Mouse (Mus musculus) left cerebral cortex, adult 8-10 months (tissue): Measurements from ENCODE around the gene Bcl2l14. TPM values are rescaled to one million over a fixed set of nuclear protein-coding genes. Genes with fewer than 3 reads are reported as not detected.
A peak's percentile ranks its signal among the peaks of the same experiment; 100 is the strongest.

Source experiments
- DNase-seq, 2 experiments: peaks; one replicate each; pipeline ENCODE4 v3.0.0; 2022; ENCODE audit warnings: low spot score in 2 of 2
- total RNA-seq, 4 experiments: library from RNA; stranded (reverse); gene quantifications; 2 replicates each; pipeline ENCODE4 v1.2.4; 2022

Gene Bcl2l14
- total RNA-seq, 4 experiments from 2014 or later = not detected

DNA sequence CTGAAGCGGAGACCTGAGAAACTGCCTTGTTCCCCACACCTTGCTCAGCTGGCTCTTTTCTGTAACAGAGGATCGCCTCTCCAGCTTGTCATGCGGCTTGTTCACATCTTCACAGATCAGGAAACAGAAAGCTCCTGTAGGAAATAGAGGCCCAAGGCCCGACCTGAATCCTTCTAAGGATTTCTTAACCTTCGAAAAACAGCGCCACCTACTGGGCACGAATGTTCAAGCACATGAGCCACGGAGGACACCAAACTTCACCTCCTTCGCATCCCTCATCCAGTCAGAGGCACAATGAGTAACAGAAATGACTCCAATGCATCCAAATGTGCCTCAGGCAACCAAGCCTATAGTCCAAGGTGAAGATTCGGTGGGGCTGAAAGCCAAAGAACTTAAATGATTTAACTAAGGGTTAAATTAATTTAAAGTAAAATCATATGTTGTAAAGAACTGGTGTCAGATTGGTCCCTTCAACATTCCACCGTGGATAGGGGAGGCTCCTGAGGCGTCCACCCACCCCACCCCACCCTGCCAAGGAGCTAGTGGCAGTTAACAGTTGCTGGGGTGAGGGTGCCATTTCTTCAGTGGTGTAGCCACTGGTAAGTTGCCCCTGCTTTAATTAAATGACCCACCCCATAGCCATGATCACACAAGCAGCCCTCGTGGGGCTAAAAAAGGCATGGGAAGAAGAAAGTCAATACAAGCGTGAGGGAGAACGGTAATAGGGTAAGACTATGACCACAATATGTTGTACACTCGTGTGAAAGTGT, 7.0 kb downstream of the Bcl2l14 start:
- DNase-seq = peak; percentile 27 to 39

DNA sequence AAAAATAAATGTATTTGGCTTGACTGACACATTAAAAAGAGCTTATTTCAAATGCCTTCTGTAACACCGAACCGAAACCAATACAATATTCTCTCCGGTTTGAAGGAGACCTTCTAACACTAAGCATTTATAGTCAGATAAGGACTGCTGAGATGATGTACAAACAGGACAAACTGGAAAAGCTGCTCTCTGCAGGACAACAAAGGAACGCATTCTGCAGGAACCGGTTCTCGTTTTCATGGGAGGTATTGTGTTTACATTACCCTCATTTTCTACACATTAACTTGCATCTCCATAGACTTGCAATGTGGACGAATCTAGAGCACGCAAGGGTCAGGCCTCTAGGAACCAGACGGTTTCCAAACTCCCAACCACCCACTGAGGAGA, 7.6 kb downstream of the Bcl2l14 start:
- DNase-seq = no peak

DNA sequence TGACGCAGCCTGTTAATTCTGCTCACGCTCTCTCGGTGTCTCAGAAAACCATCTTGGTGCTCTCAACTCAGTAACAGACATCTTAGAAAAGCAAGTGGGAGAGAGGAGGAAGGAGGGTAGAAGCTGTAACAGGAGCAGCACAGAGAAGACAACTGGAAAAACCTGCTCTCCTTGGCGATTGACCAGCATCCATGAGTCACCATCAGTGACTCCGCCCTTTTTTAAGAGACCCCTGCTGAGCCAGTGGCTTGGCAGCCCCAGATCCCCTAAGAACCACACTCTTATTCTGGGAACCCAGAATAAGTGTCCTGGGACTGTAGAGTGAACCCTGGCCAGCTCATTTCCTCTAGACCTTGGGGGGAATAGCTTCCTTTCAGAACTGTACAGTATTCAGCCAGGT, 11.1 kb downstream of the Bcl2l14 start:
- no peak for DNase-seq

DNA sequence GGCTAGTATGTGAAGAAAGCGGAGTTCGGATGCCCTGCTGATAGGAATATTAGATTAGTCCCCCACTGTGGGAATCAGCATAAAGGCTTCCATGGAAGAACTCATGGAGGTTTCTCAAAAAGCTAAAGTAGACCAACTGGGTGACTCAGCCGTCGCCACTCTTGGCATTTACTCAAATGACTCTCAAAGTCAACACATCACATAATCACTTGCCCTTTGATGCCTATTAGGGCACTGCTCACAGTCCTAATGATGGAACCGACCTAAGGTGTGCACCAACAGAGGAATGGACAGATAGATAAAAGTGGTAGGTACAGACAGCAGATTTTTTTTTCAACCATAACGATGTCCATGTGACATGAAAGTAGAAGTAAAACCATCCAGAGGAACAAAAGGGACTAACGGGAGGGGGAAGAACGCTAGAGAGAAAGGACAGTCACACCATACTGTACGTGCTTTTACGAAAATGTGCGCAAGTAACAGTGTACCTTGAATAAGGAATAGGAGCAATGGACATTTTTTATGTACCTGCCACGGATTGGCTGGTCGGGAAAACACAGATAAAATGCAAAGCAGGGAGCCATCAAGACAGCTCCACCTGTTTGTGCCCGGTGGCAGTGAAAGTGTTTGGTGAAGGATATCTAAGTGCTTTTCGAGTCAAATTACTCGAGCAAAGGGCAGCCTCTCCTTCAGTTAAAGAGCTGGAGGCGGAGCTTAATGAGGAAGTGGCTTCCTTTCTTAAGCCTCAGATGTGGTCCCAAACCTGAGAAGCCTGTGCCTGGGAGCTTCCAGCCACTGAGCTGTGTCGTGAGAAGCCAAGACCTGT, 17.8 kb downstream of the Bcl2l14 start:
- no peak for DNase-seq

DNA sequence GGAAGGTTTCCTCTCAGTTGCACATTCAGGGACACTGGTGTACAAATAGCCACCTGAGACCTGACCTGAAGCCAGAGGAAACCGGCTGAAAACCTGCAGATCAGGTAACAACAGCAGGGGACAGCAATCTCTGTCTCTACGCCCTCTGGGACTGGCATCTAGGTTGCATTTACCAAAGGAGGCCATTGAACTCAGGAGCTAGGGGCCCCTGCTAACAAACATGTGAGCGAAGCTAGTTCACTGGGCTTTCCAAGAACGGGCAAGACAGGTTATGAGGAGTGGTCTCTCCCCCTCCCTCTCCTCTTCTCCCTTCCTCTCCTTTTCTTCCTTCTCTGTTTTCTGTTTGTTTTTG, 18.4 kb downstream of the Bcl2l14 start:
- no peak for DNase-seq

DNA sequence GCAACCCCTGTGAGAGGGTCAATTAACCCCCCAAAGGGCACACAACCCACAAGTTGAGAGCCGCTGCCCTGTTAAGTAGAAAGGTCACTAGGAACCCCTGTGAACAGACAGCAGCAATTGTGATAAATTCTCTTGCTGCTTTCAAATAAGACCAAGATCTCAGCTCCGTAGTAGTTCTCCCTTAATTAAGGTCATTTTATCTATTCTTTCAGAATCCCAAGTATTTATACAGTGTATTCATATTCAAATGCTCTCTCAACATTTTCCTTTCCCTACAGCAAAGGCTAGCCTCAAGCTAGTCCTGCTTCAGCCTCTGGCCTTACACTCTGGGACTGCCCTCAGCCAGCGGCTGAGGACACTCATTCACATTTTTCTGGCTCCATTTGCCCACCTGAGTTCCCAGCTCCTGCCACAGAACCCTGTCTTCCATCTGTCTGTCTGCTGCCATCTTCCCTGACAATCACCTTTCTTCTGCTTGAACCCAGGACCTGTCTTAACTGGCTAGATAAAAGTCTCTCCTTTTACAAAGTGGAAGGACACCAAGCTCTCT, 20.5 kb downstream of the Bcl2l14 start:
- no peak for DNase-seq

DNA sequence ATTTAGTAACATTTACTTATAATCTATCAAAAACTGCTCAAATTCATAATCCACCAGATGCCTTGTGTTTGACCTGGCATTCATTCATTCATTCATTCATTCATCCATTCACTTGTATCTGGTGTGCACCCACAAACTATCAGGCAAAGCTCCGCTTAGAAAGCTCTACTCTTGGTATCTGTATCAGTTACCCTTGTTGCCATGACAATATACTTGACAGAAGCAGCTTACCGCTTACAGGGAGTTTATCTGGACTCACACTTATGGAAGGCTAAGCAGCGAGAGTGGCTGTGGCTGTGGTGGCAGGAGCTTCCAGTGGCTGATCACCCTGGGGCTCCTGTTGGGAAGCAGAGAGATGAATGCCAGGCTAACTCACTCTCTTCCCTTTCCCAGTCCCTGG, 21.8 kb downstream of the Bcl2l14 start:
- DNase-seq = no peak

DNA sequence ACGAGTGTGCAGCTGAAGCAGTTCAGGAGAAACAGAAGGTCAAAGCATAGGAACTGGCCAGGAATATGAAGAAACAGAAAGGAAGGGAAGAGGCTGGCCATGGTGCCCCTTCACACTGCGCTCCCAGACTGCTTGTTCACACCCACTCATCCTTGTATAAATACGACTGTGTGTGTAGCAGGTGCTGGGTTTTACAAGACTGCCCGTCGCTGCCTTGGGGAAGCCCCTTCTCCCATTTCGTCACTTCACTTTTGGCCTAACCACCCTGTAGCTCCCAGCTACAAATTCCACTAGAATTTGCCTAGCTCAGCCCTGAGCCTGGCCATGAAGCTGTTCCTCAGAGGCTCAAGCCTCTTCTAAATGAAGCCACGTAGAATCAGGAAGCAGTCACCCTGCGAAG, 24.3 kb downstream of the Bcl2l14 start:
- no peak for DNase-seq

DNA sequence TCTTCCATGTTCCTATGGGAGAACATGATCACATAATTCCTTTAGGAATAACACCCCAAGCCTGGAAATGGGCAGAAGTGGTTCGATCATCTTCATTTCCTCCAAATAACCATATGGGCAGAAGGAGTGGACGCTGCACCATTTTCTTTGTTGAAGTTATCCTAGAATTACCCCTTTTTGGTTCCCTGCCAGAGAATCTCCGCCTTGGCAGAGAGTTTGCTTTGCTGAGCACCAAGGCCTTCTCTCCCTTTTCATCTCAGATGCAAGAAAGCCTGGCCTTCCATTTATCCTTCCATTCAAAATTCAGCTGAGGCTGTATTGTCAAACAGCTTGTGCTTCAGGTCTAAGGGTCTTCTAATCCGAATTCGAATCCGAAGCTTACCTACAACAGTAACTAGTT, 25.8 kb downstream of the Bcl2l14 start:
- DNase-seq = no peak

DNA sequence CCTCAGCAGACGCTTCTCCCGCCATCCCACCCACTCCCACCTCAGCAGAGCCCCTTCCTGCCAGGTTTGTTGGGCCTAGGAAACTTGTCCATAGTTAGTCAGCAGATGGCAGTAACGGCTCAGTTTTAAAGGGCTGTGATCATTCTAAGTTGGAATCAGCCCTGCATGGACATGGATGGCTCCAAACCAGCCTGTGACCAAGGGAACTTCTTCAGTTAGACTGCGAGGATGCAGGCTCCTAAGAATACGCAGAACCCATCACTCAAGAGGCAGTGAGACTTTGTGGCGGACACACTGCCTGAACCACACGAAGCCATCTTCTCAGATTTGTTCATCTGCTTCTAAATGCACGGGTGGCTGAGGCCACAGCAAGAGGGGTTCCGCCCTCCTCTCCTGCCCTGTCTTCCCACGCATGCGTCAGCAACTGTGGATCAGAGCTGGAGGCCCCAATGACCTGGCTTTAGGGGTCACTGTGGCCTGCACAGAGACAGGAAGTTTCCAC, 29.1 kb downstream of the Bcl2l14 start:
- peak; percentile 30 to 48 for DNase-seq

DNA sequence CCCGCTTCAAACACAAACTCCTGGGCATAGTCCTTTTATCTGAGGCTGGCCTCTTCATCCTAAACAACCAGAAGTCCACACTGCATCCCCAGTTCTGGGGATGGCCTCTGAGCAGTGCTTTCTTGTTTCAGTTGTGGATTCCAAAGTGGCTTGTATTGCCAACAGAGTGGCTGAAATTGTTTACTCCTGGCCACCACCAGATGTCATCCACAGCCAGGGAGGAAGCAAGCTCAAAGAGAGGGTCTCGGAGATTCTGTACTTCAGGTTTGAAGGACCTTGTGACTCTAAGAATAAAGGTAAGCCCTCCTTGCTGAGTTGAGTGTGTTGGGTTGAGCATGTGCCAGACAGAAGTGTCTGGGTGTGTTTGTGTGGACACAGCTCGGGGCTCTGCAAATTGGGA, 31.0 kb downstream of the Bcl2l14 start:
- DNase-seq = no peak

DNA sequence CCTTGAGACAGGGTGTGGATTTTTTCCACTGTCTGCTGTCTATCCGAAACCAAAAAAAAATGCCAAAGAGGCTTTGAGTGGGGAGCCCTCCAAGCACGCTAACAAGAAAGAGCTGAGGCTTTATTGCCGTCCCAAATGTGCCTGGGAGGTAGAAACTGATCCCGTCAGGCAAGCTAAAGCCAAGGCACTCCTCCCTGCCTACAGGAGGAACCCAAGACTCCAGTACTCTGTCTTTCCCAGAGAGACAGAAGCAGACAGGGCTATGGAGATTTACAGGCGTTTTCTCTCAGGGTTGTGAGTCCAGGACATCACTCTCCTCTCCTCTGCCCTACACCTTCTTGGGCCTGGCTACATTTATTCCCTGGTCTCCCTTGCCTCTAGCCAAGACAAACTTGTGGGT, 32.3 kb downstream of the Bcl2l14 start:
- DNase-seq = no peak

DNA sequence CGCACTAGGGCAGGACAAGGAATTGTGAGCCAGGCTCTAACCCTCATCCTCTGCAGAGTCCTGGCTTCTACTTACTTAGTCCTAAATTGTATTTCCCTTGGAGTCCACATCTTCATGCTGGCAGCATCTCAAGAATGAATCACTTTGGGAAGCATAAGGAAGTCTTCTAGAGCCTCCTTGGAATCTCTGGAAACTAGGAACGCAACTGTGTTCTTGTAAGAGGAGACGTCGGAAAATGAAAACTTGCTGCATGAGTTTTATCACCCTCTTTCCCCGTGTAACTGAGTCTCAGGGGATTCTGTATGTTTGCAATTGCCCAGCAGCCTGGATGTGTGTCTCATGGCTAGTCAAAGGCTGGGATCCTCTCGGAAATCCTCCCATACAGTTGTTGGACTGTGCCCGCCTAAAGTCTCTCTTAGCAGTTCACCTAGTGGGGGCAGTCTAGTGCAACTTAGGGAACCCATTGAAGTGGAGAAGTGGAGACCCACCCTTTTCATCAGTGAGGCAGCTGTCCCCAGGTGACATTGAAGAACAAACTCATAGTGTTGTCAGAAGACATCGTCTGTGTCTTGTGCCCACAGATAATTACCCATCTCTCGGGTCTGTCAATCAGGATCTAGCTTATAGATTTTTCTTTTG, 34.2 kb downstream of the Bcl2l14 start:
- DNase-seq = no peak

DNA sequence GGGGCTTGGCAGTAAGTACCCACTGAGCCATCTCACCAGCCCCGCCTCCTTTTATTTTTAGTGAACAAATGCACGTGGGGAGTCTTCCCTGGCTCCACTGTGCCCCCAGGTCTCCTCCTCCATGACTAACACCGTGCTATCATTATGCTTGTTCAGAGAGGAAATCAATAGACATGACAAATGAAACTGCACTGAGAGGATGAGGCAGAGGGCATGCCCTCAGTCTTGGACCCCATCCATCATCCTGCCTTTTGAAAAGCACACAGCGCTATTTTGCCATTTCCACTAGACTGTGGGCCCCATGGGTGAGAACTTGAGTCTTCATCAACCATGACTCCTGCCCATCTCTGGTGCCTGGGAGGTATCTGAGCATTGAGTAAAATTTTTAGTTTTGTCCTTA, 35.5 kb downstream of the Bcl2l14 start:
- DNase-seq = no peak

DNA sequence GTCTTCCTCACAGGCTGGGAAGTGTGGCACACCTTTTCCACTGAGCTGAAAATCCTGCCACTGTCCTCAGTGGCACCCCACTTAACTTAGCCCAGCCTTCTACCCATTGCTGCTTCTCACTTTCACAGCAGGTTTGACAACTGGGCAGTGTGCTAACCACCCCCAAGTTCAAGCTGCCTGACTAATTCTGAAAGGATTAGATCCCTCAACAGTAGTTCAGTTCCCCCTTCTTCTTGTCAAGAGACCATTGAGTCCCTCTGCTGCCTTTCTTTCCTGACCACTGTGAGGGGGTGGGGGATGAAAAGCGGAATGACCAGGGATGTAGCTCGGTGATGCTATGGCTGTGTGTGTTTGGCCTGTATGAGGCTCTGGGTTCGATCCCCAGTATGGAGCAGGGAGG, 37.2 kb downstream of the Bcl2l14 start:
- no peak for DNase-seq

DNA sequence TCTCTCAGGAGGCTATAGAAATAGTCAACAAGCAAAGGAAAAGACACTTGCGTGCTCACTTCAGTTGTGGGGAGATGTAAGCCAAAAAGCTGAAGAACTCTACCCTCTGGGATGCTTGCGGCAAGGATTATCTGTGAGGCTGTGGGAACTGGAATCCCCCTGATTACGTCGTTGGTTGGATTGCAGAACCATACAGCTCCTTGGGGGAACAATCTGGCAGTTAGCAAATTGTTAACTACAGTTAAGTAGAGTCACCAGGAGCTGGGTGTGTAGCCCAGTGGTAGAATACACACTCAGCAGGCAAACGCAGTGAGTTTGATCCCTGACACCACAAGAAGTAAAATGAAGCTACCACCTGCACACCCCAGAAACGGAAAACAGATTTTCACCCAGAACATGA, 37.9 kb downstream of the Bcl2l14 start:
- DNase-seq = no peak

DNA sequence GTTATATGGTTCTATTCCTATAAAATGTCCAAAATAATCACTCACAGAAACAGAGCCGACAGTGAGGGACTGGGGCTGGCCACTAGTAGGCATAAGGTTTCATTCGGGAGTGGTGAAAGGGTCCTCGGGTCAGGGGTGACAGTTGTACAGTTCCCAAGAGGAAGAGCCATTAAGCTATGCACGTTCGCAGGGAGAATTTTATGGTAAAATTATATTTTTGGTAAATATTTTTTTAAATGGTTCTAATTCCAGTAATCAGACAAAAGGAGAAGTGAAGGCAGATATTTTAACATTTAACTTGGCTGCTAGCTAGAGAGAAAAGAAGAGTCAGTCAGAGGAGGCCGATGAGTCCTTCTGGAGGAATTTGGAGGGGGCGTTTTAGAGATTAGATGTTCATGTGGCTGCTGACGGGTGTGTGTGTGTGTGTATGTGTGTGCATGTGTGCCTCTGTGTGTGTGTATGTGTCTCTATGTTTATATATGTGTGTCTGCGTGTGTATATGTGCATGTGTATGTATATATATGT, 38.8 kb downstream of the Bcl2l14 start:
- no peak for DNase-seq

DNA sequence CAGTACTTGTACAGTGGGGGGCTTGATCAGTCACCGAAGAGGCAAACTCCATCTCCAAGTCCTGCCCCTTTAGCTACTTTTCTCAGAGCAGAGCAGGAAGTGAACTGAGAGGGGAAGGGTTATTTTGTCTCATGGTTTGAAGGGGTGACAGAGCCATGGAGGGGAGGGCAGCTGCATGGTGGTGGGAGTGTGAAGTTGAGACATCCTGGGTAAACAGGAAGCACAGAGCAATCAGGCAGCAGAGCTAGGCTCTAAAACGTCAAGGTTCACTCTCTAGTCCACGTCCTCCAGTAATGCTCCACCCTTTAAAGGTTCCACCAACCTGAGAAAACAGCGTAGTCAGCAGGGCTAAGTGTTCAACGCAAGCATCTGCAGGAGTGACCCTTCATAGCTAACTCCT, 40.8 kb downstream of the Bcl2l14 start:
- no peak for DNase-seq

DNA sequence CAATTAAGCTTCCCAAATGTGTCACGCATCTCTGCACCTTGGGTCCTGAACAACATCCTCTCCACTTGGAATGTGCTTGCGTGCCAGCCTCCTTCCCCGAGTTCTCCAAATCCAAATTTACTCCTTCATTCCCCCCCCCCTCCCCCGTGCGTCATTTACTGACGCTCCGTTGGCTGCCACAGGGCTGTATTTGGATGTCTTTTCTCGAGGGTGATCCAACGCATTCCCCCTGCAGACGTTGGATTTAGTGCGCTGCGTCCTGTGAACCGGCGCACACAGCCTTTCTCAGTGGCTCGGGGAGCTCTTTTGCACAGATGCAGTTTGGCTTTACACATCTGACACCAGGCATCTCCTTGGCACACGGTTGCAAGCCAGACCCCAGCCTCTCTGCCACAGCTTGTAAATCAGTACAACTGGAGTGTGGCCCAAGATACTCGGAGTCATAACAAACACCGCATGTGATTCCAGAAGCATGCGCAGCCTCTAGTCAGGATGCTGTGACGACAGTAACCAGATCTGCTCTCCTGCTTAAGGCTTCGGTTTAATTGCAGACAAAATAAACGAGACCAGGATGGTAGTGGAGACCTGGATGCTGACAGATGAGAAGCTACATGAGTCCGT, 43.4 kb downstream of the Bcl2l14 start:
- peak; percentile 37 to 40 for DNase-seq

DNA sequence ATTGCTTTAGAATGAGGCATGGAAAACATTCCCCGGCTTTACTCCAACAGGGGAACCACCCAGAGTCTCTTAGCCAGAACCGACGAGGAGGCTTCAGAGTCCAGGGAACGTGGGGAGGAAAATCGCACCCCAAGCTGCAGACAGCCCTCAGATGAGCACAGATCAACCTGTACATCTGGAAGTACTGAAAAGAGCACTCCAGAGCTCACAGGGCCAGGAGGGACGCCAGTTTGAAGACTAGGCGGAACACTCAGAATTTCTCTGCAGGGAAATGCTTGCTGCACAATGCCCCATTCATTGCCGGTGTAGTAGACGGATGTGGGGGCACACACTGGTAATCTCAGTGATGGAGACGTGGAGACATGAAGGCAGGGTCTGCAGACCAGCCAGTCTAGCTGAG, 43.9 kb downstream of the Bcl2l14 start:
- peak in 1 of 2 experiments; percentile 28 for DNase-seq

DNA sequence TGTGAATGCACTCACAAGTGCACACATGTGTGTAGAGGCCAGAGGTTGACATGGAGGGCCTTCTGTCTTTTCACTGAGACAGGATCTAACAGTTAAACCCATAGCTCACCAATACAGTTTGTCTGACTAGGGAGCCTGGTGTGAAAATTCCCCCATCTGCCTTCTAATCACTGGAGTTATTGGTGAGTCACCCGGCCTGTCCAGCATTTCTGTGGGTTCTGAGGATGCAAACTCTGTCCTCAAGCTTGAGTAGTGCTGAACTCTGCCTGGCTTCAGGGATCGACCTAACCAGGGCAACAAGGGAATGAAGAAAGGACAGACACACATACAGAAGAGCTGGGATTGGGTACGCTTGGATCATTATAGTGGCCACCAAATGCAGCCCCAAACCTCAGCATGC, 45.6 kb downstream of the Bcl2l14 start:
- DNase-seq = no peak
